Mouse (Mus musculus) ovary, postnatal 10 days (tissue): Measurements from ENCODE around the gene Dido1.
A peak's percentile ranks its signal among the peaks of the same experiment; 100 is the strongest.

Experiments used
- DNase-seq: peaks from one replicate; pipeline ENCODE4 v3.0.0; 2022; ENCODE audit warnings: low spot score

Gene Dido1

DNA sequence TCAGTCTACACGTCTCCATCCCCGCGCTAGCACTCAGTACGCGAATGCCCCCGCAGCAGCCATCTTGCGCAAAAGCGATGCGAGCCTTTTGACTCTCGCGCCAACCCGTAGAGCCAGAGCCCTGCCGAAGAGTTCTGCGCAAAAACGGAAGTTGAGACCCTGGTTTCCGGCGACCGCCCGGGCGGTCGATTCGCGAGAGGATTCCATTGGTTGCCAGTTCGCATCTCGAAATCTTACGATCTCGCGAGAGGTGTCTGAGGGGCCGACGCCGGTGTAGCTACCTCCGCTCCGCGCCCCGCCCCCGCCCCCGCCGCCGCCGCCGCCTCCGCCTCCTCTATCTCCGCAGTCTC is at the start of gene Dido1, which contains the start of gene Gid8:
Gene Dido1 (minus strand): TSS at position 77 of the 350 bp plus-strand sequence.
Gene Gid8 (plus strand): TSS at position 195 of the 350 bp plus-strand sequence.
- peak; percentile 90 for DNase-seq

DNA sequence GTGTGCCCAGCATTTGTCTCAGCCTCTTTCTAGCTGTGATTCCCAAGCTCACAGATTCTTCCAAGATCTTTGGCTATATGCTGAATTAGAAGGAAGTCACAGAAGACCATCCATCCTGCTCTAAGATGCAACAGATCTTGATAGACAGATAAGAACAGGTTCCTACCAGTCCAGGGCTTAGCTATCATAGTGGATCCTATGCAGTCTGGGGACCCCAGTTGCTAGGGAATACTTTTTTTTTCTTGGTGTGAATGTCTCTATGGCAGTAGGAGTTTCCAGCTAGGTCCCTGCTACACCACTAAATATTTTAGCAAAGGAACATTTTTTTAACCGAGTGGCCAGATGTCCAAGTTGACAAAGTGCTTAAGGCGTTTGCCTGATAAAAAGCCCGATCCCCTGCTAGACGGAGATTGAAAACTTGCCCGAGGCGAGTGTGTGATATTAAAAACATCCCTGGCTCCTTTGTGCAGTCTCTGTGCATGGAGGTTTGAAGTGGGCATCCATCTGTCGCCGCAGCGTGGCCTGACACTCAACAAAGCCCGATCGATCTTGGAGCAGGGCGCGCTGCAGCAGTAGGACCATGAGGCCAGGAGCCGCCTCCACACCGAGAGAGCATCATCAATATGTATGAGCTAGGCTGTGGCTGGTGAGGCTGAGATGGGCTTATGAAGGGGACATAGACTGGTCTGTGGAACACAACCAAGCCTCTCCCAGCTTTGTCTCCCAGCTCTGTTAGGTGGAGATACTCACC is 48.9 kb upstream of the Dido1 start:
- DNase-seq = no peak

DNA sequence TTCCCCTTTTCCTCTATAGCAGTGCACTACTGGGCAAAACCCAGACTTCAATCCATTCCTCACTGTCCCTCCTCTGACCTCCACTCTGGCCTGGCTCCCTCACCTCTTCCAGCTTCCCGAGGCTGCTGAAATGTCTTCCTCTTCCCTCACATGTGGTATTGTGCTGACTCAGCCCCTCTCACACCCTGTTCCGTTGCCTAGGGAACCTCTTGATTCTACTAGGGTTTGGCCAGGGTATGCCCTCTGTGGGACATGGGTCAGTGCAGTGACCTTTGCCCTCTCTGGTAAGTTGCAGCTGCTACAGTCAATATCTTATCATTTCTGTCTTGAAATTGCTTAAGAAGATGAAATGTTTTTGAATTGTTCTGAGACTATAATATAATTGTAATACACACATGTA is 47.0 kb upstream of the Dido1 start:
- no peak for DNase-seq

DNA sequence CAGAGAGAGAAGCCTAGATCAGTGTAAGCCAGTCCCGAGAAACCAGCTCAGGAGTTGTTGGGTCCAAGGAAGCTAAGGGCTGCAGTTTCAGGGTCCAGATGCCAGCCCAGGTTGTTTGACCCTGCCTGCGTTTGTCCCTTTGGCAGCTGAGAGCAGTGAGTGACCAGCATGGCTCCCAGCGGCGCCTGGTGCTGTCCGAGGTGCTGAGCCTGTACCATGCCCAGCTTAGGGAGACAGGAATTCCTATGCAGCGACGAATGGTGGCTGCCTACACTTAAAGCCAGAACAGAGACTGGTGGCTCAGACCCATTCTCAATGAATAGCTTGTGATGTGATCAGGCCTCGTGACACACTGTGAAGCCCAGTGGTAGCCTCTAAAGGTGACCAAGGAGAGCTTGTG is 46.1 kb upstream of the Dido1 start:
- DNase-seq = peak; percentile 27

DNA sequence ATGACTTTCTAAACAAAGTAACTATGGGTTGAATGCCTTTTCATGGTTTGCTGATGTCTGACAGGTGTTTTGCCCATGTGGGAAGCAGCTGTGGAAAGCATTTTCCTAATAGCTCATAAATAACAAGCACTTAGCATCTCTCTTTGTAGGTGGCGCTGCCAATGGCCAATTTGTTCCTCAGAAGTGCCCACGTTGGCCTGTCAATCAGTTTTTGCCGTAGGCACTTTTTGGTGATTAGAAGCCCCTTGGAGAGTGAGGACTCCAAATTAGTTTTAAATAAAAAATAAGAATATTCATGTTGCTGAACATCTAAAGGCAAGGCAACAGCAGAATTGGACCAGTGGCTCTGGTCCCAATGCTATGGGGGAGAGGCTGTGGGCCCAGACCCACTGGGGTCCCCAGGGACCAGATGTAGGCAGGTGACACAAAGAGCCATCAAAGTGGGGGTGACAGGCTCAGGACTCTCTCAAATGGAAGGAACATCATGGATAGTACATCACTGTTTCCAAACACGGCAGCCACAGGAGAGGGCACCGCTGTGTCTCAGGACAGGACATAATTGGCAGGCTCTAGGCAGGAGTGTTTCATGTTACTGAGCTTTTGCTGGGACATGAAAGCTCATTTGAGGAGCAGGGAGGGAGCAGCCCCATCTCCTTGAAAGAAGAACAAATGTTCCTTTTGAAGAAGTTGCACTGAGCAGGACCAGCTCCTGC is 45.3 kb upstream of the Dido1 start:
- no peak for DNase-seq

DNA sequence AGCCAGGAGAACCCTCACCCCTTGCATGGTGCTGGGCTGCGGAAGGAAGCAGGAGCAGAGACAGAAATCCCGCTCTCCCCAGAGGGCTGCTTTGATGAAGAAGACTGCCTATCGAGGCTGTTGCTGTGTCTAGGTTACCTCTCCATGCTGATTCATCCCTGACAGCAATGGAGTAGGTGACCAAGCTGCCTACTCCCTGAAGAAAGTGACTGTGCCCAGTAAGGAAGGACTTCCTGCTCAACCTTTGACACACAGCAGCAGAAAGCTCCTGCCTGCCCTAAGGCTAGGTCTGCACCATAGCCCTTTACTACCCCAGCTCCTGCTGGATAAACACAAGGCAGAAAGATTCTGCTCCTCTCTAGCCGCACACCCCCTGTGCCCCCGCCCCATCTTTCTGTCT is 39.1 kb upstream of the Dido1 start:
- DNase-seq = no peak

DNA sequence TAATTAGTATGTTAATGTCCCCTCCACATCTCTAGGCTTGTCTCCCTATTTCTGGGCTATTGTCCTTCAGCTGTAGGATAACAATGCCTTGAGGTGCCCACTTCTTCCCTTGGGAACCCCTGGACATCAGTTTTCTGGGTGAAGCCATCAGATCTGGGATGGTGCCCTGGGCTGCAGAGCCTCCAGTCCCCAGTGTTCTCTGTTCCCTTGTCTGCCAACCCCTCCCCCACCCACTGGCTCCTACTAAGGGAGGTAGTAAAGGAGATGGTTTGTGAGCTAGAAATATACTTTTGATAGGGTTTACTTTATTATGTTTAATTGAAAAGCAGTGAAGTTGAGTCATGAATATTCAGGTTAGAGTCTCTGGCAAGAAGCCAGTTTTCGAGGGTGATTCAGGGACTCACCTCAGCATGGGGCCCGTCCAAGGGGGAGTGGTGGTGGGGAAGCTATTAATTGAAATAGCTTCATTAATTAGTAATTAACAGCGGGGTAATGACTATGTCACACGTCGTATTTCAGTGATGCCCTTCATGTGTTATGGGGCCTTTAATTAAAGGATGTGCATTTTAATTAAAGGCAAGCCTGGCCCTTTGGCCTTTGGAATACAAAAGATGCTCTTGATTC is 36.9 kb upstream of the Dido1 start:
- DNase-seq = no peak

DNA sequence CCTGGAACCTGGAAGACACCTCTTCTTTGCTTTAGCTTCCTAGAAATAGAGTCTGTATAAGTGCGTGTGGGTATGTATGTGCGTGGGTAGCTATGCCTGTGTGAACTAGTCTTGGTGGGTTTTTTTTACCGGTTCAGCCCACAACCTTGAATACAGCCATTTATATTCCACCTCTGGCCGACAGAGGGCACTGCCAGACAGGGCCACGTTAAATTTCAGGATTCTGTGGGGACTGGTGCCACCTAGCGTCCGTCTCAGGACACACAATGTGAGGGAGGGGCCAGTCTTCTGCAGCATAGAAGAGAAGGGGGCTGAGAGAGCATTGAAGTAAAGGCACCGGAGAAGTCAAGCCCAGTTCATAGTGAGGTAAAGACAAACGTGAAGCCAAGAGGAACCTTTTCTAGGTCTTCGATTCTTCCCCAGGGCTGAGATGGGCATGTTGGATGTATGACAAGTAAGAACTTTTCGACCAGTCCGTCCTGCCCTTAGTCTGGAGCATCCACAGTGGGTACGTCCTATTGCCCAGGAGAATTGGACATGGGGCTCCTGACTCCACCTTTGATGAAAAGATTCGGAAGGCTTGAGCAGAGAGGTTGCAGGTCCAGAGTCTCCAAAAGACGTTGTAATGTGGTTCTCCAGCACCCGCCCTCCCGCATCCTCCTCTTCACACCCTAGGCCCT is 35.6 kb upstream of the Dido1 start:
- DNase-seq = peak; percentile 64

DNA sequence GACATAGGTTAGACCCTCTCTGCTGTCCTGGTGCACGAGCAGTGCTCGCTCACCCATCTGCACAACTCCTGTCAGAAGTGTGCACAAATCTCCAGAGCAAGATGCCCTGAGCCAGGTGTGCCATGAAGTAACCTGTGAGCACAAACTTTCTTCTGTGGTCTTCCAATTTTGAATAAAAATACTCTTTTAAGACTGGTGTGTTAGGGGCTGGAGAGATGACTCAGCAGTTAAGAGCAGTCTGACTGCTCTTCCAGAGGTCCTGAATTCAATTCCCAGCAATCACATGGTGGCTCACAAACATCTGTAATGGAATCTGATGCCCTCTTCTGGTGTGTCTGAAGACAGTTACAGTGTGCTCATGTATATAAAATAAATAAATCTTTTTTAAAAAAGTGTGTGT is 33.5 kb upstream of the Dido1 start:
- DNase-seq = no peak

DNA sequence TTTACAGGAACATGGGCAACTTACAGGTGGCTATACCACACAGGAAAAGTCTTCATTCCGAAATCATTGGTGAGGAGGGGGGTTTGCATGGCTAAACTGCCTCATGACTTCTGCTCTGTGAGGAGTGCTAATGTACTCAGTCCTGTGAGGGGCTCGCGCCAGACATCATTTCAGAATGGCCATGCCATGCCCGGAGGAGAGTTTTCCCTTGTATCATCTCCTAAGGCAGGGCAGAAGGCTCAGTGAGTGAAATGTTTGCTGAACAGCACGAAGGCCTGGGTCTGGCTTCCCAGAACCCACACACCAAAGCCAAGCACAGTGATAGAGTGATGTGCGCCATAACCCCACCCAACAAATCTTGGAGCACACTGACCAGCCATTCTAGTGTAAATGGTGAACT is 33.0 kb upstream of the Dido1 start:
- DNase-seq = no peak

DNA sequence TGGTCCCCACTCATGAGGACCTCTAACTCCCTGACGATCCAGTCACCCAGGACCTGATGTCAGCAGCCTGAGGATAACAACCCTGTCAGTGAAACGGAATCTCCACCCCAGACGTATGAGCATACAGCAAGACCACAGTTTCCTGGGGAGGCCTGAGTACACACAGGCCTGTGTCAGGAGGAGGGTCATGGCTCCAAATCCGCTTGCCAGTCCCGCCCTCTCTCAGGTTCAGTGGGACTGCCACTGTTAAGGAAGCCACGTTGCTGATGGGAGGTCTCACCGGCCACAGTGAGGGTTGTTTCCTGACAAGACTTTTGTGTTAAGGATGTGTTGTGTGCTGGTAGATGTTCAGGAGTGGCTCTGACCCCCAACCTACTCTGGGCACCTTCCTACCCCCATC is 31.6 kb upstream of the Dido1 start:
- no peak for DNase-seq

DNA sequence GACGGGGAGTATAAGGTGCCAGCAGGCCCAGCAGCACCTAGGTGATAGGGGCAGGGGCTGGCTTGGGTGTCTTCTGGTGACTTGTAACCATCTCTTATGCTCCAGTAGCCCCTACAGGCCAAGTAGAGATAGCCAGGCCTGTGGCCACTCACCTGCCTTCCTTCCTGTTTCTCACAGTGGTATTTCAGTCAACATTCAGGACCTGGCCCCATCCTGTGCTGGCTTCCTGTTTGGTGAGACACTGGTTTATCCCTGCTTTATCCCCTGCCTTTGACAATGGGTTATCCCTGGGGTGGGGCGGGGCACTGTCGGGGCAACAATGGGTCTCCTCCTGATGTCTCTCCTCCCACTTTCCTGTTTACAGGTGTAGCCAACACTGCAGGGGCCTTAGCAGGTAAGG is 30.6 kb upstream of the Dido1 start:
- DNase-seq = no peak

DNA sequence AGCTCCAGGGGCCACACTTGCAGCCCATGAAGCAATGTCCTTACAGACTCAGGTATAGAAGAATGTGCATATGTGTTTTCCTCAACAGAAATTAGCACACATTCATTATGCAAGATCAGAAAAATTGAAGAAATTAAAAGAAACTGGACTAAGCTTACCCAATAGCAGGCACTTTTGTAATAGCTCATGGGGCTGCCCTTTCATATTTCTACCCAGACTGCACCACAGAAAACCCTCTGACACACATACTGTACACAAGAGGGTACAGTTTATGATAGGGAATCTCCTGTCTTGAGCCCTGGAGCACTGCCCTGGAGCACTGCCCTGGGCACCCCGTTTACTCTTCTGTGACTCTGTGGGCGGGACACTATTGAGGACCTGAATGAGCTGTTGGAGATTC is 28.2 kb upstream of the Dido1 start:
- no peak for DNase-seq

DNA sequence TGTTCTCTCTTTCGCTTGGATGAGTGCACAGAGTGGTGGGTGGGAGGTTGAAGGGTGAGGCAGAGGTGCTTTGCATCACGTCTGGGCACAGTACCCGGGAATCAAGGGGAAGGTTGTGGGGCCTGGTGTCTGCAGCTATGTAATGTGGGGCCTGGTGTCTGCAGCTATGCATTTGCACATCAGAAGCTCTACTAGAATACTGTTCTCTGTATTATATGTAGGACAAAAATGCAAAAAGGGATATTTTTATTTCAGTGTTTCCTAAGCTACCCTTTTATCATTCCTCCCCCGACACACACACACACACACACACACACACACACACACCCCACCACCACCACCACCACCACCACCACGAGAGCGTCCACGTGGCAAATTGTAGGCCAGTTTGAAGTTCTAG is 25.4 kb upstream of the Dido1 start:
- no peak for DNase-seq

DNA sequence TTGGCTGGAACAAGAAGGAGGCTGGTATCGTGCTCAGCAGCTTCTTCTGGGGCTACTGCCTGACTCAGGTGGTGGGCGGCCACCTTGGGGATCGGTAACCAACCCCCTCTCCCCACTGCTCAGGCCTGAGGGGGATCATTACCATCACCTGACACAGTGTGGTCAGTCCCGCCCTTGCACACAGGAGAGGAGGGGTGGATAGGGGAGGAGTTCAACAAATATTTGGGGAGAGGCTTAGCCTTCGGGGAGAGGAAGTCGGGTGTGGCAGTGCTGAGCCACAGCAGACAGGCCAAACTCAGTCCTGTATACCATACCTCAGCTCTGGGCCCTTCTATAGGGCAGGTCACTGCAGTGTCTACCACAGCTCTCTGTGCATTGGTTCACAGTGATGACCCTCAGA is 22.2 kb upstream of the Dido1 start:
- DNase-seq = no peak

DNA sequence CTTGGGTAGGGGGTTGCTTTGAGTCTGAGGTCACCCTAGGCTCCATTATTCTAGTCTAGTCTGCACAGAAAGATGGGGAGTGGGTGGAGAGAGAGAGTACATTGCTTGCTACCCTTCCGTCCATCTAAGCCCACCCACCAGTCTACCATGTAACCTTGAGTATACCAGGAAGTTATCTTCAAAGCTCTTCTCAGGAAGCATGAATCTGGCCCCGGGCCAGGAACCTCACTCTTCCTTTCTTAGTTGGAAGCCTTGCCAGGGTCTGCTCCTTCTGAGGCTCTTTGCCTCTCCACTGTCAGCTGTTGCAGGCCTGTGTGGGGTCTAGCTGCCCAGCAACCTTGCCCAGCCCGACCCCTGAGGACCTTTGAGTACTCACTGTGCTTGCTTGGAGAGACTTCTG is 21.2 kb upstream of the Dido1 start:
- DNase-seq = no peak

DNA sequence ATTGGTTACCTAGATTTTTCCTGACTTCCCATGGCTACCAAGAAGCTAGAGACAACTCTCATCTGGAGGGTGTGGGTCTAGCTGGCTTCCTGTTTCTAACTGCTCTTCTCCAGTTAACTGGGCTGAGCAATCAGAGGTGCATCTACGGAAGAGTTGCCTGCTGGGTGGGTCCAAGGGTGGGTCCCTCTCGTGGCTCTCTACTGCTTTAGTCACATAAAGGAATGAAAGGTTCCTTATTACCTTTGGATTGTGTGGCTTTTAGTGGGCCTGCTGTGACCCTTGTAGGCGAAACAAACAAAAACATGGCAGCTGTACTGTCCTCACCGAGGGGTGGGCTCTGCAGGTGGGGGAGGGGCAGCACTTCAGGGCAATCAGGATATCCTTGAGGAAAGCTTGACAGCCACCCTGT is 17.8 kb upstream of the Dido1 start:
- no peak for DNase-seq

DNA sequence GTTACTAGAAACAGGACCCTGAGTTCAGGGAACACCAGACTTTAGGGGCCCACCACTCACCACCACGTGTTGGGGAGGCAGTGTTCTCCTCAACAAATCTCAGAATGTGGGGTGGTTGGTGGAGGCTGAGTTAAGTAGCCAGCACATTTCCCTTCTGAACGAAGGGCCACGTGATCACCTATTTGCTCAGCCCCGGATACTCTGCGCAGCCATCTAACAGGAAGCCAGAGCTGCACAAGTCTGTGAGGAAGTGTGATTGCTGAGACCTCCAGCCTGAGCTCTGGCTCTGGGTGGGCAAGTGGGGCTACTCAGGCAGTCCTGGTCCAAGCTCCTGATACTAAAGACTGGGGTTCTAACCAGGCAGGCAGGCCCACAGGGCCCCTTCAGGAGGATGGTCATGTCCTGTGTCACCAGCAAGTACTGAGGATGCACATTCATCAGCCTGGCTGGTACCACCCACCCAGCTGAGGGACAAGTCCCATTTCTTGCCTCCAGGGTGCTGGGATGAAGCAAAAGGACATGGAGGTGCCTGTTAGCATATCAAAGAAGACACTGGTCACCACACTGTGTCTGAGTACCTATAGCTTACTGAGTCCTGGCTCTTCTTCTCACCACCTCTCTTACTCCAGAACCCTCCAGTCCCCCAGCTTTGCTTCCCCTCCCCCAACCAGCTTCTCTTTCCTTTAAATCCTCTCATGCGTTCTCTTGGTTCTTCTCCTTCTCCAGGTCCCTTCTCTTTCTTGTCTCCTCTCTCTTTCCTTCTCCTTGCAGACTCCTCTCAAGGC is 17.1 kb upstream of the Dido1 start:
- DNase-seq = no peak

DNA sequence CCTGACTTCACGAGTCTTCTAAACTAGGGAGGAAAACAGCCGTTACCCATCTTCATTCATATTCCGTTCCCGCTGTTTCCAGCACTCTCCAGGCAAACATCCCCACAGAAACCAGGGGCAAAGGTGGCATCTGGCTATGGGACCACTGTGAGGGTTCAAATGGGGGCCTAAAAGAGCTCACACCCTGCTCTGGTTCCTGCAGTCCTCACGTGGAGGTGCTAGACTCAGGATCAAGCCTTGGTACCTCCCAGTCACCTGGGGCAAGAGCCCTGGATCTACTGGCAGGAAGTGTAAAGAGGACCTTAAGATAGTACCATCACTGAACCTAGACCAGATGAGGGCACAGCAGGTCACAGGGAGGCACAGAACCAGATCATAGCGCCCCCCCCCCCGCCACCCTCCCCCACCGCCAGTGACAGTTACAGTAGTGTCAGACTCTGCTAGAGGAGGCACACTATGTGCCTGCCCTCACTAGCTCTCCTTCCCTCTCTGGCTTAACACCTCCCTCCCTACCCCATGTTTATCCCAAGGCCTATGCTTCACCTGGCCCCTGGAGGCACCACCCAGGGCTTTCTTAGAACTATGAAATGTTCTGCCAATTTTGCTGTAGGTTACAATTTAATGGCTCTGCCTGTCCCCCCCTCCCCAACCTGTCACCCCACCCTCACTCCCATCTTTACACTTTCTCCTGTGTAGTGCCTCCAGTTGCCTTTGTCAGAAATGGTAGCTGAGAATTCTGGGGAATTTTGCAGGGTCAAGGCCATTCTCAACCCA is 16.2 kb upstream of the Dido1 start:
- no peak for DNase-seq

DNA sequence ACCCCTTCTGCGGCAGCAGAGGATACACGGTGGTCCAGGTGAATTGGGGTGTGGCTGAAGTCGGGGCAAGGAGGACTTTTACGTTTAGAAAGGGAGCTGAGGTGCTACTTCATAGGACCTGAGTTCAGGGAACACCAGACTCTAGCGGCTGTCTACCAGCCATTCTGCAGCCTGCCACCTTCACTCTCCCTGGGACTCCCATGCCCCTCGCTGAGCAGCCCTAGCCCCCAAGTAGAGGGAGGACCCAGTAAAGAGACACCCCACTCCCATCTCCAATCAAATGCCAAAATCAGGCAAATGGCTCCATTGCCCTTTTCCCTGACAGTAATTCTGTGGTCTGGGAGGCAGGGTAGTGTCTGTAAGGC is 15.6 kb upstream of the Dido1 start:
- DNase-seq = no peak
